Mouse (Mus musculus) ES-E14 (cell line): ENCODE results near the gene Tnfrsf13b. TPM values are rescaled to one million over a fixed set of nuclear protein-coding genes. Genes with fewer than 3 reads are reported as not detected.
"Not testable (repeated sequence)": the region's sequence is repeated elsewhere in the genome, so short reads cannot be mapped to it uniquely, and the experiment has no call there.

Experiments used
- DNase-seq: peaks from one replicate; pipeline ENCODE4 v3.0.0-alpha.2; 2013; ENCODE audit warnings: low read depth, low spot score
- H3K27ac ChIP-seq: 2 replicates; pipeline ENCODE4 v1.5.1; 2012; ENCODE audit warnings: low read depth, mild to moderate bottlenecking, low read length, moderate library complexity, mixed read lengths; ENCODE audit not compliant: poor library complexity, insufficient read depth, severe bottlenecking
- H3K36me3 ChIP-seq: 2 replicates; pipeline ENCODE4 v1.6.1; 2012; ENCODE audit warnings: mild to moderate bottlenecking, low read length, moderate library complexity, mixed read lengths; ENCODE audit not compliant: control insufficient read depth, poor library complexity, insufficient read depth, severe bottlenecking
- H3K4me1 ChIP-seq, 2 experiments: fragments of 150-350 bp in 1 of 2; sonication (generic) in 1 of 2; 2 replicates each; pipeline ENCODE4 v1.6.1; 2012; ENCODE audit warnings: low read length in 2 of 2, mild to moderate bottlenecking in 1 of 2, mixed read lengths in 1 of 2; ENCODE audit not compliant: control insufficient read depth in 2 of 2, insufficient read depth in 2 of 2, poor library complexity in 1 of 2
- H3K4me3 ChIP-seq, 2 experiments: fragments of 150-350 bp in 1 of 2; sonication (generic) in 1 of 2; 2 replicates each; pipeline ENCODE4 v1.5.1; 2012; ENCODE audit warnings: low read length in 2 of 2, low read depth in 1 of 2, mild to moderate bottlenecking in 1 of 2, mixed read lengths in 1 of 2; ENCODE audit not compliant: insufficient read depth in 1 of 2, poor library complexity in 1 of 2, severe bottlenecking in 1 of 2
- H3K9ac ChIP-seq: 2 replicates; pipeline ENCODE4 v1.6.1; 2012; ENCODE audit warnings: low read depth, mild to moderate bottlenecking, low read length, mixed read lengths; ENCODE audit not compliant: poor library complexity, insufficient read depth, severe bottlenecking
- H3K9me3 ChIP-seq: fragments of 150-350 bp; sonication (generic); 2 replicates; pipeline ENCODE4 v1.6.1; 2012; ENCODE audit warnings: low read depth, mild to moderate bottlenecking, low read length; ENCODE audit not compliant: control insufficient read depth, insufficient read depth
- CHD2 ChIP-seq: IDR thresholded peaks from 2 replicates; pipeline ENCODE4 v1.6.1; 2014; ENCODE audit warnings: mild to moderate bottlenecking, low read depth, low read length, inconsistent platforms
- HCFC1 ChIP-seq: IDR thresholded peaks from 2 replicates; pipeline ENCODE4 v1.6.1; 2012; ENCODE audit warnings: low read length, inconsistent platforms, borderline replicate concordance; ENCODE audit not compliant: insufficient read depth
- MAFK ChIP-seq: IDR thresholded peaks from 2 replicates; pipeline ENCODE4 v1.6.1; 2014; ENCODE audit warnings: mild to moderate bottlenecking, low read depth, low read length, inconsistent platforms; ENCODE audit not compliant: insufficient read depth
- ZC3H11A ChIP-seq: IDR thresholded peaks from 2 replicates; pipeline ENCODE4 v1.6.1; 2012; ENCODE audit warnings: low read depth, mild to moderate bottlenecking, inconsistent platforms, low read length, borderline replicate concordance
- ZNF384 ChIP-seq: IDR thresholded peaks from 2 replicates; pipeline ENCODE4 v1.6.1; 2012; ENCODE audit warnings: low read depth, low read length, inconsistent platforms
- in situ Hi-C, 2 experiments: fragments of 600-800 bp; cut with MboI; formaldehyde crosslinking; loops; one replicate each; pipeline ENCODE4 v1.15.1; 2025; ENCODE audit warnings: low sequenced_read_pairs in 2 of 2, inconsistent platforms in 1 of 2; ENCODE audit not compliant: unreplicated experiment in 2 of 2
- total RNA-seq: library from RNA; depleted of rRNA; stranded (reverse); fragments of 300-350 nt; gene quantifications from 2 replicates; pipeline ENCODE4 v1.2.3, GENCODE M21; 2012

Gene Tnfrsf13b
- total RNA-seq, 1 experiment = 2.3 TPM

DNA sequence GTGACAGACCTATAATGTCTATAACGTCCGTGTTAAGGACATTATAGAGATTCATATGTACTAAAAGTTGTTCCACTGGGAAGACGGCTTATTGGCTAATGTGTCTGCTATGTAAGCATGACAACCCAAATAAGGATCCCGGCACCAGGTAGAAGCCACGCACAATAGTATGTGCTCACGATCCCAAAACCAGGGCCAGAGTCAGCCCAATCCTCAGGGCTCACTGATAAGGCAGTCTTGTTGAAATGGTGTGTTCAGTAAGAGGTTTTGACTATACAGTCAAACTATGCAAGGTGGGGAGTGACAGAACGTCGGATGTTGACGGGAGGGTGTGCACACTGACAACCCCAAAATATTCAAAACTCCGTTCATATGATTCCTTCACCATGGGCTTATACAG lies 38.3 kb downstream of the Tnfrsf13b start:
- Histone ChIP-seq H3K9me3 (no peaks in the 10 kb centered on the region), H3K27ac (no peak overlapping the region), H3K9ac (no peak overlapping the region), H3K4me1 (no peaks in the 10 kb centered on the region), H3K4me3 (no peak overlapping the region), H3K36me3 (peaks cover 70% of the 10 kb centered on the region)
- no peak for TF ChIP-seq HCFC1
- TF ChIP-seq CHD2 = no peak
- TF ChIP-seq ZC3H11A = no peak
- in situ Hi-C loops = no loop called here
- DNase-seq = no peak

DNA sequence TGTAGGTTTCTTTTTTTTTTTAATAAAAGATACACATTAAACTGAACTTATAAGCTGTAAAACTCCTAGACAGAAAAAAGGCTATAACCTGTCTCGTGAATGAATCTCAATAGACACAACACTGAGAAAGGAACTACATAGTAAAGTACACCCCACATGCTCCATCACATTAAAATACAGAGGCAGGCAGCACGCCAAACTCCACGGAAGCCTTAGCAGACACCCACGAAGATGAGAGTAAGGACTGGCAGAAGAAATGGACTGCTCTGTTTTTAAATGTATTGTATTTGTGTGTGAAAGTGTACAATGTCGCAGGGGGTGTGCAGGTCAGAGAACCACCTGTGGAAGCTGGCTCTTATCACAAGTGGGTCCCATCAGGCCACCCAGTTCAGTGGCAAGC lies 43.6 kb downstream of the Tnfrsf13b start:
- H3K36me3 ChIP-seq = peaks cover 23% of the 10 kb centered on the region
- H3K27ac ChIP-seq = no peak overlapping the region
- H3K4me1 ChIP-seq = peaks cover 0 to 6% of the 10 kb centered on the region in 2 experiments; a peak in 2 of 4 replicates
- no peak overlapping the region for H3K4me3 ChIP-seq
- in situ Hi-C loops = no loop called here
- DNase-seq = no peak
- no peak overlapping the region for H3K9ac ChIP-seq
- H3K9me3 ChIP-seq = no peaks in the 10 kb centered on the region
- TF ChIP-seq ZC3H11A (no peak), HCFC1 (no peak), MAFK (no peak), CHD2 (no peak), ZNF384 (no peak)

- H3K36me3 ChIP-seq, H3K9me3 ChIP-seq, DNase-seq, in situ Hi-C loops, H3K27ac ChIP-seq: not testable (repeated sequence)
- peaks cover 3 to 14% of the 10 kb centered on the region in 2 experiments; a peak in 3 of 4 replicates for H3K4me1 ChIP-seq
- H3K4me3 ChIP-seq = peak overlapping the region; percentile 85 to 92; a peak in 3 of 4 replicates
- H3K9ac ChIP-seq = peak overlapping the region; percentile 28; the same call in 1 of the 2 replicates
These were observed 46.9 kb downstream of the Tnfrsf13b start for GRCm38 (mm10) chr11:61173477-61173876.

- peak; percentile 63 for DNase-seq
- in situ Hi-C loops = no loop called here
- H3K9ac ChIP-seq = peak overlapping the region; percentile 95
- peak overlapping the region; percentile 80 for H3K27ac ChIP-seq
- peaks cover 3 to 14% of the 10 kb centered on the region in 2 experiments; a peak in 3 of 4 replicates for H3K4me1 ChIP-seq
- no peaks in the 10 kb centered on the region for H3K9me3 ChIP-seq
- H3K36me3 ChIP-seq = no peaks in the 10 kb centered on the region; the same call in 1 of the 2 replicates
- TF ChIP-seq MAFK (no peak), ZC3H11A (no peak), HCFC1 (no peak), ZNF384 (no peak), CHD2 (no peak)
- H3K4me3 ChIP-seq = peak overlapping the region; percentile 85 to 92
These were observed 47.8 kb downstream of the Tnfrsf13b start for GRCm38 (mm10) chr11:61174291-61174820.
